ENCODE assay signal across 8 mouse cellular contexts in genomic region chr2:130629080-130629838, GRCm38 (mm10). TPM values are rescaled to one million over a fixed set of nuclear protein-coding genes. Genes with fewer than 3 reads are reported as not detected.
A peak's percentile ranks its signal among the peaks of the same experiment; 100 is the strongest.
DNase-seq lines count a peak whose midpoint lies in the region; ATAC-seq and TF ChIP-seq lines count a peak whose summit lies in the region.

No protein-coding gene starts in this region.

- ATAC-seq in cerebellum, adult (ENCODE audit: insufficient number of reproducible peaks, low FRiP score, low TSS enrichment): peak; percentile 29; the same call in 1 of the 2 replicates
- peak; percentile 62 for ATAC-seq in hindbrain, embryonic 15.5 days (ENCODE audit: low FRiP score, low read depth)
- ATAC-seq in midbrain, embryonic 14.5 days (ENCODE audit: low FRiP score, low TSS enrichment): no peak; the same call in 1 of the 2 replicates

- DNase-seq in cerebellum, postnatal 14 days: no peak
- DNase-seq in testis, postnatal 10 days (ENCODE audit: low spot score): no peak
- peak; percentile 18 for DNase-seq in midbrain, embryonic 14.5 days
- DNase-seq in gastrocnemius, postnatal 4 days (ENCODE audit: low spot score in 2 of 2): no peak
- no peak for DNase-seq in frontal cortex, postnatal 14 days (ENCODE audit: low spot score in 2 of 2)

- peak overlapping the region; percentile 77 for H3K27ac ChIP-seq in testis, adult 2 months (ENCODE audit: control insufficient read depth, insufficient read depth, low read depth, low read length)
- peak overlapping the region; percentile 77 for H3K27ac ChIP-seq in hindbrain, embryonic 15.5 days (replicated peaks)
- peak overlapping the region; percentile 64 for H3K27ac ChIP-seq in midbrain, embryonic 14.5 days (replicated peaks; ENCODE audit: low read depth, low read length)

- no peaks in the 10 kb centered on the region for H3K9me3 ChIP-seq in hindbrain, embryonic 15.5 days
- H3K9me3 ChIP-seq in midbrain, embryonic 14.5 days (ENCODE audit: control insufficient read depth, low read length): no peaks in the 10 kb centered on the region

- H3K36me3 ChIP-seq in testis, adult 2 months (ENCODE audit: control insufficient read depth, insufficient read depth, low read length): no peaks in the 10 kb centered on the region; the same call in 1 of the 2 replicates
- 0 out of 2 replicates have a peak, but pooled peaks cover 2% of the 10 kb centered on the region for H3K36me3 ChIP-seq in hindbrain, embryonic 15.5 days
- H3K36me3 ChIP-seq in midbrain, embryonic 14.5 days (ENCODE audit: control insufficient read depth, insufficient read depth, low read length): peaks cover 23% of the 10 kb centered on the region

- 0 out of 2 replicates have a peak, but pooled peaks have one; percentile 5 for TF ChIP-seq POLR2A in testis, adult 2 months (IDR thresholded peaks at IDR 0.05; ENCODE audit: control insufficient read depth, low read depth, low read length)

- H3K4me3 ChIP-seq in testis, adult 2 months (ENCODE audit: control insufficient read depth, low read depth, low read length): peak overlapping the region; percentile 98
- H3K4me3 ChIP-seq in hindbrain, embryonic 15.5 days: peak overlapping the region; percentile 89
- H3K4me3 ChIP-seq in midbrain, embryonic 14.5 days (replicated peaks; ENCODE audit: low read depth, low read length): peak overlapping the region; percentile 98

- H3K27me3 ChIP-seq in testis, adult 2 months (ENCODE audit: control insufficient read depth, insufficient read depth, low read length): no peaks in the 10 kb centered on the region
- peaks cover 7% of the 10 kb centered on the region; the same call in 1 of the 2 replicates for H3K27me3 ChIP-seq in hindbrain, embryonic 15.5 days
- H3K27me3 ChIP-seq in midbrain, embryonic 14.5 days (ENCODE audit: control insufficient read depth, insufficient read depth, low read length): peaks cover 8% of the 10 kb centered on the region

- no peak for TF ChIP-seq CTCF in testis, adult 2 months (IDR thresholded peaks at IDR 0.05; ENCODE audit: control insufficient read depth, insufficient read depth, insufficient replicate concordance, low read depth, low read length)

- H3K9ac ChIP-seq in hindbrain, embryonic 15.5 days: peak overlapping the region; percentile 78
- peak overlapping the region; percentile 87 for H3K9ac ChIP-seq in midbrain, embryonic 14.5 days (replicated peaks; ENCODE audit: low read length)

- WGBS in hindbrain, embryonic 15.5 days: 3% methylated on average over 37 of the region's 37 CpGs
- 3% methylated on average over 37 of the region's 37 CpGs for WGBS in midbrain, embryonic 14.5 days

- peak overlapping the region; percentile 88 for H3K4me2 ChIP-seq in hindbrain, embryonic 15.5 days
- peak overlapping the region; percentile 94 for H3K4me2 ChIP-seq in midbrain, embryonic 14.5 days (ENCODE audit: low read length)

- H3K4me1 ChIP-seq in testis, adult 2 months (ENCODE audit: control insufficient read depth, insufficient read depth, low read length): peaks cover 6% of the 10 kb centered on the region
- peaks cover 23% of the 10 kb centered on the region for H3K4me1 ChIP-seq in hindbrain, embryonic 15.5 days (replicated peaks)
- H3K4me1 ChIP-seq in midbrain, embryonic 14.5 days (ENCODE audit: control insufficient read depth, insufficient read depth, low read length): peaks cover 7% of the 10 kb centered on the region

RNA-seq across cellular contexts. Expression of gene Fastkd5, which starts 0.6 kb away (rescaled TPM):
- polyA plus RNA-seq in testis, adult 2 months (2012; rRNA removed): 1.2 and 1.6 TPM in 2 replicates
- 9.5 and 11.4 TPM in 2 replicates for polyA plus RNA-seq in hindbrain, embryonic 15.5 days (2015; fragmentation: Nextera tagmentation; extraction: Ambion mirVana)
- polyA plus RNA-seq in midbrain, embryonic 14.5 days (2014; fragmentation: Nextera tagmentation; extraction: Ambion mirVana): 7.4 and 13.8 TPM in 2 replicates
- 1 to 10 TPM; 7.3 to 8.2 TPM for total RNA-seq in gastrocnemius, postnatal 4 days (2021)

RNA-seq across cellular contexts. Expression of gene Ubox5, which starts 0.6 kb away (rescaled TPM):
- 7.7 and 8.0 TPM in 2 replicates for polyA plus RNA-seq in testis, adult 2 months (2012; rRNA removed)
- 9.0 and 10.0 TPM in 2 replicates for polyA plus RNA-seq in hindbrain, embryonic 15.5 days (2015; fragmentation: Nextera tagmentation; extraction: Ambion mirVana)
- polyA plus RNA-seq in midbrain, embryonic 14.5 days (2014; fragmentation: Nextera tagmentation; extraction: Ambion mirVana): 10.6 and 13.0 TPM in 2 replicates
- 1 to 10 TPM; 5.9 TPM for total RNA-seq in gastrocnemius, postnatal 4 days (2021)

RNA-seq across cellular contexts. Expression of gene Lzts3, which starts 13.3 kb away (rescaled TPM):
- 3.6 and 4.3 TPM in 2 replicates for polyA plus RNA-seq in testis, adult 2 months (2012; rRNA removed)
- 17.9 and 19.8 TPM in 2 replicates for polyA plus RNA-seq in hindbrain, embryonic 15.5 days (2015; fragmentation: Nextera tagmentation; extraction: Ambion mirVana)
- polyA plus RNA-seq in midbrain, embryonic 14.5 days (2014; fragmentation: Nextera tagmentation; extraction: Ambion mirVana): 3.4 and 9.1 TPM in 2 replicates
- total RNA-seq in gastrocnemius, postnatal 4 days (2021): 1 to 10 TPM; 5.8 to 6.2 TPM

RNA-seq across cellular contexts. Expression of gene Ddrgk1, which starts 35.2 kb away (rescaled TPM):
- 31.0 and 37.0 TPM in 2 replicates for polyA plus RNA-seq in testis, adult 2 months (2012; rRNA removed)
- polyA plus RNA-seq in hindbrain, embryonic 15.5 days (2015; fragmentation: Nextera tagmentation; extraction: Ambion mirVana): 66.6 and 72.6 TPM in 2 replicates
- polyA plus RNA-seq in midbrain, embryonic 14.5 days (2014; fragmentation: Nextera tagmentation; extraction: Ambion mirVana): 50.5 and 56.1 TPM in 2 replicates
- 10 to 100 TPM; 77.2 to 85.1 TPM for total RNA-seq in gastrocnemius, postnatal 4 days (2021)

RNA-seq across cellular contexts. Expression of gene Itpa, which starts 38.2 kb away (rescaled TPM):
- 26.1 and 26.2 TPM in 2 replicates for polyA plus RNA-seq in testis, adult 2 months (2012; rRNA removed)
- 123 and 125 TPM in 2 replicates for polyA plus RNA-seq in hindbrain, embryonic 15.5 days (2015; fragmentation: Nextera tagmentation; extraction: Ambion mirVana)
- polyA plus RNA-seq in midbrain, embryonic 14.5 days (2014; fragmentation: Nextera tagmentation; extraction: Ambion mirVana): 122 and 135 TPM in 2 replicates
- total RNA-seq in gastrocnemius, postnatal 4 days (2021): 10 to 100 TPM; 21.5 to 22.8 TPM
